Mouse (Mus musculus) kidney, adult 2 months (tissue): ENCODE measurements at regions not wholly inside any gene's neighbourhood (a gene's known extent, or its start where the extent isn't known, plus 50 kb on each side); places are given as distances from the start of the nearest gene placed in this dataset.

Experiments used
- CTCF ChIP-seq: fragments of 200-500 bp; conservative IDR thresholded peaks from 2 replicates; pipeline ENCODE4 v1.5.1; 2011; ENCODE audit warnings: low read depth, mild to moderate bottlenecking, control low read depth, low read length, moderate library complexity, mixed read lengths; ENCODE audit not compliant: insufficient read depth, insufficient read length
- POLR2A ChIP-seq: fragments of 200-500 bp; IDR thresholded peaks from one replicate; pipeline ENCODE4 v1.6.1; 2011; ENCODE audit warnings: low read depth, low read length, control low read depth

GRCm38 (mm10) chr4:56619803-56620202 lies 120.1 kb upstream of the Gm26657 start:
- no peak for TF ChIP-seq POLR2A
- no peak for TF ChIP-seq CTCF
